Mouse (Mus musculus) layer of hippocampus, postnatal 25 days (tissue): ENCODE measurements around the gene Crispld2. TPM values are rescaled to one million over a fixed set of nuclear protein-coding genes. Genes with fewer than 3 reads are reported as not detected.

ENCODE experiments used
- DNase-seq, 2 experiments: peaks; one replicate each; pipeline ENCODE4 v3.0.0; 2022; ENCODE audit warnings: mixed read lengths in 2 of 2, low spot score in 1 of 2; ENCODE audit errors: extremely low spot score in 1 of 2
- total RNA-seq, 2 experiments: library from RNA; stranded (reverse); gene quantifications; 2 replicates each; pipeline ENCODE4 v1.2.3; 2021

Crispld2 gene
- total RNA-seq, 2 experiments from 2014 or later: 1.4 to 2.1 TPM

DNA sequence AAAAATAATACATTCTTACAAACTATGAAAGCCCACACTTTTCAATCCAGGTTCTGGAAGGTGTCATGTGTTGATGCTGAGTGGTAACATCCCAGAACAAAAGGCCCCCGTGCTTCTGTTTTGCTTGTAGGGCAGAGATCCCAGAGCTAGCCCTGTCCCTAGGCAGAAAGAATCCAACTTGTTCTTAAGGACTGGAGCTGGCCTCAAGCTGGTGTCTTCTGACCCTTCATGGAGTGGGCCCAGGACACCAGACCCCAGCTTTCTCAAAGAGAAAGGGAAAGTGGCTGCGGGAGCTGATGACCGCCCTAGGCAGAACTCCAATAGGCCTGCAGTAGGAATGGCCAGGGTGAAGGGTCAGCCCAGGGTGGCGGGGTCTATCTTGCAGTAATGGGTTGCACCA is 5.0 kb downstream of the Crispld2 start:
- no peak for DNase-seq

DNA sequence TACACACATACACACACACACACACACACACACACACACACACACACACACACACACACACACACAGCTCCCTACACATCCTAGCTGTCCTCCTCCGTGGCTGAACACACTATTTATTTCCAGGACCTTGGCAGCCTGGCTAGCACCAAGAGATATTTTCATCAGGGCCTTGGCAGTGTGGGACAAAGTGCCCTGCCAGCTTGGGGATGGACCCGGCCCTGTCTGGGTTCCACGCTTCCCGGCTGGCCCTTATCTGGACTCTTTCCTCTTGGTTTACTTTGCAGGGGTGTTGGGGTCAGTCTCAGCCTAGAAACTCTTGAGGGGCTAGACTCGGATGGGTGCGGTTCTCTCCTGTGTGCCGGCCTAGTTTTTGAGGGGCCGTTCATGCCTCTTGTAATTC is 8.2 kb downstream of the Crispld2 start:
- DNase-seq: no peak

DNA sequence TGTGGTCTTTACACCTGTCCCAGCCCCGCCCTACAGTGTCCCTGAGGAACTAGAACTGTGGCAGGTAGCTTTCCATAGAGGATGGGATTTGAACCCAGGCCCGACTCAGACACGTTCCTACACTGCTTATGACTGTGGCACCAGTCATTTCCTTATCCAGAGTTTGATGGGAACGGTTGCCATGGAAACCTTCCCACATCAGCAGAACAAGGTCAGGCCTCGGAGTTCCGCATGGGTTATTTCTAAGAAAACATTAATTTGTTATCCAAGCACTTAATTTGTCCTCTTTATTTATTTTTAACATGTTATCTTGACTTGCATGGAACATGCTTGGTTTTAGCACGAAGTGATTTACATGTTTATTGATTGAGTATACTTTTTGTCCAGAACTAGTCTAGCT is 9.5 kb downstream of the Crispld2 start:
- no peak for DNase-seq

DNA sequence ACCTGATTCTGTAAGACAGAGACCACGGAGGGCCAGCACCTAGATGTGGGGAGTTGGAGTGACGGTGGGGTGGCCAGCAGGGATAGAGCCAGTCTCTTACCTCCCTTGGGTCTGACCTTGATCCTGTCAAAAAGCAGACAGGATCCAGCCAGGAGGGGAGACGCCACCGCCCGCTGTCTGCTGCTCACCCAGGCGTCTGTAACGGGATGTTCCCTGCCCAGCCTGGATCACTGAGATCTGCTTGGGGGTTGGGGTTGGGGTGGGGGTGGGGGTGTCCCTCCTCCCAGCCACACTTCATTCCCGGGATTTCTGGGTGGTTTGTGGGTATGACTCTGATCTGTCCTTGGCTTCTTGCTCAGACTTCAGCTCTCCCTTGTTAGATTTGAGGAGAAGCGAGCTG is 10.1 kb downstream of the Crispld2 start:
- no peak for DNase-seq

DNA sequence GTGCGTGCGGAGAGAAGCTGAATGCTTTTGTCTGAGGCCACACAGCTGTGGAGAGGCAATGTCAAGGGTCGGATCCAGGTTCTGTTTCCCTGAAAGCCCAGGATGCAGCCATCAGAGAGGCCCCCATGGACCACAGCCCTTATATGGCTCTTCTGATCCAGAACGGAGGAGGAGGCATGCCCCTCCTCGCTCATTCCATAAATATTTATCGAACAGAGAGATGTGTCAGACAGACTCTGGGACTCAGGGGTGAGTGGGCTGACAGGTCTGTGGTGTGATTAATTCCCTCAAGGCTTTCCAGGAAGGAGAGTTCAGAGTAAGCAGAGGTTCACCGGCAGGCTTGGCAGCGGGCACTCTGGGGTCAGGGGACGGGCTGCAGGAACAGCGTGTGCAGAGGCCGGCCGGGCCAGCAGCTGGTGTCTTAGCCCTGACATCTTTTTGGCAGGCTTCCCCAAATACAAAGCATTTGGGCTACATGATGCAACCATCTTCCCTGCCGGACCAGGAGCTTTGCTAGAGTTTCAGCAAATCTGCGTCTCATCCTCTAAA is 12.0 kb downstream of the Crispld2 start:
- DNase-seq: no peak

DNA sequence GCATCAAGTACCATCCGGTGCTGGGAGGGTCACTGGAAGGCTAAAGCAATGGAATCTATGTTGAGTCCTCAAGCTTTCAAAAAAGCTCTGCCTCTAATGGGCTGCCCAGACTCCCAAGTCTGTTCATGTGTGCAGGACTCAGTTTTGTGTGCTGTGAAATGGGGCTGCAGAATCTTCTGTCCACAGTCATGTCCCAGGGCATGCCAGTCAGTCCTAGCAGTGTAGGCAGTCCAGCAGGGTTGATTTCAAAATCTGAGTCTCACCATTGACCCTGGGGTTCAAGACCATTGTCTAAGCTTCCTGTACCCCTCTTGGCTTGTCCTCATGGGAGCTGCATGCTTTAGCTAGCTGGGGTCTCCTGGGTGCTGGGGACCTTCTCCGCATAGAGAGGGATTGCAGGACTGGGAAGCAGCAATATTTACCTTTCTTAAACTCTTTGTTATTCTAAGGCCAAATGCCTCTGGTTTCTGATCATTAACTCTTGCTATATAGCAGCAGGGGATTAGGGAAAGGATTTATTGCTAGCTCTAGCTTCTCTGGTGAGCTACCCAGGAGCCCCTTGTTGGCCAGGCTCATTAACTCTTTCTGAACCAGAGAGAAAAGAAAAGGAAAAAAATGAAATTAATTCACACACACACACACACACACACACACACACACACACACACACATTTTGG is 12.6 kb downstream of the Crispld2 start:
- DNase-seq: no peak

DNA sequence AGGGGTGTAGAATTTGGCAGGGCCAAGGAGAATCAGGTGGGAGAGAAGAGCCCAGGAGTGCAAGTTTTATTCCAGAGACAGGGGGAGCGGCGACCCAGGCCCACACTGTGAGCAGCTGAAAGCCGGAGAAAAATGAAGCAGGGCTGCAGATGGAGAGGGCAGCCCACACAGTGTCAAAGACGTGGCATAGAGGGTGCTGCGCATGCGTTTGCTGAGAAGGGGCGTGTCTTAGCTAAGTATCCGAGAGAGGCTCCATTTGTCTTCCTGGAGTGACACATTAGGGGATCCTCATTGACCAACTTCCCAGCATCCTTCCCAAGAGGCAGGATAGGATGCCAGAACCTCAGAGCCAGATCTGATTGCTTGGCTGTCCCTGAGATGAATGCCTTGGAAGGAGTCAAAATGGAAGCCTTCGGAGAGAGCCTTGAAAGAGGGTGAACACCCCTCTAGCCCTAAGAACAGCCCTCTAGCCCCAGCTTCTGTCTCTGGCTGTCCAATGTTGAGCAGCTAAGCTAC is 14.5 kb downstream of the Crispld2 start:
- no peak for DNase-seq

DNA sequence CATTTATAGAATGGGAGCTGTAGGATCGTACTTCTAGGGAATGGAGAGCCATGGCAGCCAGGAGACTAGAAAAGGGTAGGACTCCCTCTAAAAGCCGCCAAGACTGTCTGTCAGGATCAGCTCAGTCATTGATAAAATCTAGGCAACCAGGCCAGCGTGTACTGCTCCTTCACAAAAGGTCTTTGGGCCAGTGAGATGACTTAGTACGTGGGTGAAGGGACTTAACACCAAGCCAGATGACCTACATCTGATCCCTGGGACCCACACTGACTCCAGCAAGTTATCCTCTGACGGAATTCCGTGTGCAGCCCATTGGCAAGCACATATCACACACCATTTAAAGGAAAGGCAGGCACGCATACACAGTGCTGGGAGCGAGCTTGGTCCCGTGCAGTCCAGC is 14.9 kb downstream of the Crispld2 start:
- no peak for DNase-seq

DNA sequence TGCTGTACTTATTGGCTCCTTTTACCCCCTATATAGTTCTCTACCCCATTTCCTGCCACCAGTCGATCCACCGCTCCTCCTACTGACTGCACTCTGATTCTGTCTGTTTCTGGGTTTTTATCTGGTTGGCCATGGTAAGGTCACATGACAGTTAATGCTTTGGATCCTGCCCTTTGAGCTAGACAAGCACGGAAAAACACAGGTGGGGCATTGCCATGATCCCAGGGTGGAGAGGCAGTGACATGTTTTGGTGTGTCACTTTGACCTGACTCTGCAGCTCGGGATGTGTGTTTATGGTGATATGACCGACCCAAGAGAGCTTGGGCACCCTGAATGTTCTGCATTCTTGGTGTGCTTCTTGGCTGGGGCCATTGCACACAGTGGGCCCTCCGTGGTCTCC is 17.0 kb downstream of the Crispld2 start:
- no peak for DNase-seq

DNA sequence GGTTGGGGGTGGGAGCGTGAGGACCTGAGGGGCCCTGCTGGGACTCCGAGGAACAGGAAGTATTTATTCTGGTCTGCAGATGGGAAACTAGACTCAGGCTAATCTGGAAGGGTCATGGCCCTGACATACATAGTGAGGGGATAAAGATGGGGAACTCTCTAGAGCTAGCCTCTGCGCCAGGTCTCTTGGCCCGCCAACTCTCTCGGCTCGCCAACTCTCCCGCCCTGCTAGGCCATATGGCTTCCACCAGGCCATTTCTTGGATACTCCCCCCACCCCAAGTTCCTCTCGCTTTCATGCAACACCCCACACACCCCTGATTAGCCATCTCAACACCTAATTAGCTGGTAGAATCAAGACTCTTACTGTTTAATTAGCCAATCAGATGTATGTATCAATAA is 20.3 kb downstream of the Crispld2 start:
- DNase-seq: no peak

DNA sequence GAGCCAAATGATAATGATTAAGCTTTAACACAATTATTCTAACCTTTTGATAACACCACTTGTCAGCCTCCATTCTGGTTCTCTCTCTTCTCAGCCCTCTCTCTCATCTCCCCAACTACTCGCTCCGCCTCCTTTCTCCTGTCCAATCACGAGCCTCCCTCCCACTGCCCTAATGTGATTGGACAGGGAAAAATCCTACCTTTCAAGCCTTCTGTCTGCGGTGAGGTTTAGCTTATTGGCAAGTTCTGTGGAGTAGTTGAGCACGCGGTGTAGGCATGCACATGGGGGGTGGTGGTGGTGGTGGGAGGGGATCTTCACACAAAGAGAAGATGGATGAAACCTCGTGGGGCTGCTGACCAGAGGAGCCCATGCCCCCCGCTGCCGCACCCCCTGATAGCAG is 20.7 kb downstream of the Crispld2 start:
- no peak for DNase-seq

DNA sequence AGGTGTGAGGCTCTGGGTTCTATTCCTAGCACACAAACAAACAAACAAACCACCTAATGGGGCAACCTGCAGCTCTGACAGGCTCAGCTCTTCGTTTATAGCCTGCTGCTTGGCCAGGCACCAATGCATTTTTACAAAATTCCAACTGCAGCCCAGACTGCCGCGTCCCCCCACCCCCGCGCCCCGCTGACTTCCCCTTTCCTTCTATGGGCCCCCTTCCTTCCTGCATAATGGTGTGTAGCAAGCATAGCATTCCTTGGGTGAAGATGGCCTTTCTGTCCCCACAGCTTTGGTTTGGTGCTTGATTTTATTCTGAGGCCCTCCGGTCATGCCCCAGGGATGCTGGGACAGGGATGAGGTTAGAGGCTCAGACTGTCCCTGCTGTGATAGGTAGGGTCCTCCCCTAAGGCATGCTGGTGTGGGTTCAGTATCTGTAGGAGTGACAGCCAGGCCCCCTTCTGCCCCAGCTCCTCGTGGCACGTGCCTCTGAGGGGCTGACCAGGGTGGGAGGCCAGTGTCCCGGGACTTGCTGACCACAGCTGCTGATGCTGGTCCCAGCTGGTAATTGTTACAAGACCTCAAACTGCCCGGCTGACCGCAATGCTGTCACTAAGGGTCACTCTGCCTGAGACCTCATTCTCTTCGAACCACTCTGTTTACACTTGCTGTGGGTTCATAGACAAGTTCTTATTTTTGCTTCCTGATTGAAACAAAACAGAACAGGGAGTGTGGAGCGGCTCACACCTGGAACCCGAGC is 22.2 kb downstream of the Crispld2 start:
- DNase-seq: no peak

DNA sequence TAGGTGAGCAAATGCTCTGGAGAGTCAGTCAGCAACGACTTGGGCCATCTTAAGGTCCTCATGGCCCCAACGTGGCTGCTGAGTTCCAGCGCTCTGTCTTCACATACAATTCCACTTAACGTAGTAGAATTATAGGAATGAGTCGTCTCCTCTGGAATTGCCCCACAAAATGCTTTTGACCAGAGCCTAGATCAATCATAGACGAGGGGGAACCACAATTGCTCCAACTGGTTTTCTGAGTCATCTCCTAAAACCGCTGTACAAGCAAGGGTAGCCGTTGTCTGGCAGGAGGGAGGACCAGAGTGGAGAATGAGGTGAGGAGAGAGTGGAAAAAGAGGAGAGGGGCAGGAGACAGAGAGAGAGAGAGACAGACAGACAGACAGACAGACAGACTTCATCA is 23.7 kb downstream of the Crispld2 start:
- DNase-seq: no peak

DNA sequence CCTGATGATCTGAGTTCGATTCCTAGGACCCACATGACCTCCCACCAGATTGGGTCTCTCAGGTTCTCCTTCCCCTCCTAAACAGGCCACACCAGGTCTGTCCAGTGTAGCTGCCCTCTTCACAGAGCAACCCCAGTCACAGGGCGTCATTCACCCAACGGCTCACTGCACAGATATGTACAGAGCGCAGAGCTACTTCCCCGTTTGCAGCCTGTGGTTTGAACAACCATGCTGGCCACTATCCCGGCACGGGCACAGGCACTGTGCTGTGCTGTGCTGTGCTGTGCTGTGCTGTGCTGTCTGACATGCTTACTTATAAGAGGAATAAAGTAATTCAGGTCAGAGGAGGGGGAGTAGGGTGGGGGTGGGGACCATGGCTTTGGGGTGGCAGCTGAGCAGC is 24.2 kb downstream of the Crispld2 start:
- DNase-seq: no peak

DNA sequence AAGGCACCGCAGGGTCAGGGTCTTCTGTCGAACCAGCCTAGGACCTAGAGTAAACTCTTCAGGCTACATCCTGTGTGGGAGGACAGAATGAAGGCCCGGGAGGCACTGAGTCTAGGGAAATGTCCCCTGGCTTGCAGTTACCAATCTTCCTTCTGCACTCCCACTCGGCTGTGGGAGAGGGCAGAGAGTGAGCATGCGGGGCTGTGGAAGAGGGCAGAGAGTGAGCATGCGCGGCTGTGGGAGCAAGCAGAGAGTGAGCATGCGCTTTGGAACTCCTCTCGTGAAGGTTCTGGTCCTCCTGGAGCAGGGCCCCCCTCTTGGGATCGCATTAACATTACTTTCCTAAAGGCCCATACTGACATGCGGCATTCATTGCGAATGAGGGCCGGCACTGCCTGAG is 25.1 kb downstream of the Crispld2 start:
- no peak for DNase-seq

DNA sequence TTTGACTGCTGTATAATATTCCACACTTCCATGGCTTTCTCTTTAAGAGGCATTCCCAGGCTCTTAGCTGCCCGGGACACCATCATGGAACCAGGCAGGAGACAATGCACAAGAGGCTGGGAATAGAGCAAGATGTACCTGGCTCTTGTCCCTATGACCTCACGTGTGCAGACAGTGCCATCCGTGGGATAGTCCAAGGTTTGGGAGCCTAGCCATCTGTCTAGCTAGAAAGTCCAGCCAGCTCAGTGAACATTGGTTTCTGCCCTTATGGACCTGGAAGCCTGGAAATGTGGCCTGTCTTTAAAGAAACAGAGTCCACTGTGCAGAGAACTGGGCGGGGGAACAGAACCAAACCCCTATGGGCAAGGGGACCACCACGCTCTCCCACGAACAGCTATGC is 25.5 kb downstream of the Crispld2 start:
- no peak for DNase-seq

DNA sequence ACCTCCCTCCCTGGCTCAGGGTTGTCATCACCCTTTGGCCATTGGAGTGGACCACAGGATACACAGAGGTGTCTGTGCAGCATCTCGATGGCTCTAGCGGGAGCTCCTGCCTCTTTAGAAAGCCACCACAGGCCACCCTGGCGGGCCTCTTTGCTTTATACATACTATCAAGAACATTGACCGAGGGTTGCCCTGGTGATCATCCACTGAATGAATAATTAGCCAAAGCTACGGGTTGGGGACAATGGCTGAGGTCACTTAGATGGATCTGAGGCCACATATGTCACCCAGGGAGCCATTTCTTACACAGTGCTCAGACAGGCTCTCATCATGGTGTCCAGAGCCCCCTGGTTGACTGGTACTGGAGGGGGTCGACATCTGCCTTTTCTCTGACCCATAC is 26.1 kb downstream of the Crispld2 start:
- no peak for DNase-seq

DNA sequence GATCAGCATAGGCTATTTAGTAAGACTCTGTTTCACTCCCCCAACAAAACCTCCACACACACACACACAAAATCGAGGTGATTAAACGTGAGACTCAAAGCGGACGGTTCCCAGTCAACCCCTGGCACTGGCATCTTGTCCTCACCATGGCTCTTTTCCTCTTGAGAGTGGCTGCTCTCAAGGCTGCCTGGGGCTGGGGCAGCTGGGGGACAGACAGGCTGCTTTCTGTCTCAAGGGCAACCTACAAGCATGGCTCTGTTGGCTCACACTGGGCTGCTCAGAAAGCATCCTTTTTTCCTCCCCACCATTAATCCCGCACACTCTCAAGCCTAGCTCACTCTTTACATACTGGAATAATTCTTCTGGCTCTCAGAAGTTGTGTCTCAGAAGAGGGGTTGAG is 27.1 kb downstream of the Crispld2 start:
- DNase-seq: no peak

DNA sequence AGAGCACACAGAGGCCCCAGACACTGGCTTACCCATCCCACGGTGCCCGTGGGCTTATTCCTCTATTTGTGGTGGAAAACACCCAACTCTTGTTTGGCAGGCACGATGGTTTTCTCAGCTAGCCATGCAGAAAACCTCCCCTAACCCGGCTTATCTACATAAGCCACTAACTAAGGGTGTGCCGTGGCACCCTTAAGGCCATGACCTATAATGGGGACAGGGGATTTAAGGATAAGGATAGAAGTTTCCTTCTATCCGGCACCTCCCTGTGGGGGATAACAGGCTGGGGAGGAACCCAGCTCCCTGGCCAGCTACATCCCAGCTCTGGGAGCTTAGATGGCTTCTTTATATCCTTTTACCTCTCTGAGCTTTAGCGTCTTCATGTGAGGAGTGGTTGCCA is 28.1 kb downstream of the Crispld2 start:
- DNase-seq: no peak

DNA sequence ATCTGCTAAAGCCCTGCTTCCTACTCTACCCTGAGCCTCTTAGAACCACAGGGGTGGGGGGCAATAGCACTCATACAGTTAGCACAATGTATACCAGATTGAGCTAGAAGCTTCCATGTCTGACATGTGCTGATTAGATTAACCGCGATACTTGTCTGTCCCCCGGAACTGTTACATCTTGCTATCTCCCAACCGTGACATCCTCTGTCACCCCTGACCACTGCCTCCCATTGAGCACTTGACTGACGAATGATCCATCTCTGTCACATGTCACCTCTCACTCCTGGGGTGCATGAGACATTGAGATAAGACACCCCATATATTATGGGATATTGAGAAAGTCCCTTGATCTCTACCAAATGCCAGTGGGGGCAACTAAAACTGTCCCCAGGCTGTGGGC is 34.0 kb downstream of the Crispld2 start:
- DNase-seq: no peak

DNA sequence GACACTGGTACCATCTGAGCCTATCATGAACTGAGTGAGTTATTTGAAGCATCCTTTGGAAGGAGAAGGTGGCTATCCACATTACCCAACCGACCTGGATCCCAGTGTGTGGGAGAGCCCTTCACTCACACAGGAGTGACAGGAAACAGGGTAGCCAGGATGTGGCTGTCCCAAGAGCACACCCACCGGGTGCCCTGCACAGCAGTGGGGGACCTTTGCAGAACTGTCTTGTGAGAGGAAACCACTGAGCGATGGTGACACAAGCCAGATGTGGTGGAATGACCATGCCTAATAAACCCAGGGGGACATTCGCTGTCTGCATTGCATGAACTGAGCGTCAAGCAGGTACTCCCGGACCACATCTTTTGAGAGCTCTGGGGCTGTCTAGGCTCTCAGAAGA is 34.8 kb downstream of the Crispld2 start:
- DNase-seq: no peak

DNA sequence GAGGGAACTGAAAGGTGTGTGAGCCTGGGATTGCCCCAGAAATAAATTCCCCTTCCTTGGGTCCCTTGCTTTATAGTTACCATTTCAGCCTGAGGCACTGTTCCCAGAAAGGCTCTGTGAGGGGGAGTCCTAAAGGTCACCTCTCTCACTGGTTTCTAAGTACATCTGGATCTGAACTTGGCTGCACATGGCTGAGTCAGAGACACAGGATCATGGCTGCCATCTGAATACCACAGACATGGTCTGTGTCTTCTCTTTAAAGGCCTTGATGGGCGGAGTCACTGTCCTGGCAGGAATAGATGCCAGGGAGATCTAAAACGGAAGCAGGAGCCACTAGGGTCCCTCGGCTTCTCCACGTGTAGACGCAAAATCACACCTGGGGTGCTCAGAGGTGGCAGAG is 38.2 kb downstream of the Crispld2 start:
- no peak for DNase-seq
